Mouse (Mus musculus): ENCODE data around the gene Trpc7. TPM values are rescaled to one million over a fixed set of nuclear protein-coding genes. Genes with fewer than 3 reads are reported as not detected.

The Trpc7 gene
- polyA plus RNA-seq, 1 experiment from 2014 or later: 2.9 TPM

GRCm38 (mm10) chr13:56739556-56739955 lies 156.2 kb downstream of the Trpc7 start:
- no peak overlapping the region for H3K27ac ChIP-seq
- H3K4me1 ChIP-seq (replicated peaks): no peaks in the 10 kb centered on the region
- H3K9ac ChIP-seq: no peak overlapping the region
- H3K9me3 ChIP-seq: no peaks in the 10 kb centered on the region
- WGBS: 96% methylated on average over 5 of the region's 5 CpGs
- H3K36me3 ChIP-seq: peaks cover 47% of the 10 kb centered on the region
- no peak overlapping the region for H3K4me3 ChIP-seq
- no peak overlapping the region for H3K4me2 ChIP-seq
- ATAC-seq (ENCODE audit: low FRiP score): no peak
- no peaks in the 10 kb centered on the region for H3K27me3 ChIP-seq

GRCm38 (mm10) chr13:56735212-56735875 lies 160.4 kb downstream of the Trpc7 start:
- Histone ChIP-seq H3K9me3 (no peaks in the 10 kb centered on the region), H3K4me3 (no peak overlapping the region), H3K4me2 (no peak overlapping the region), H3K36me3 (peaks cover 79% of the 10 kb centered on the region), H3K9ac (no peak overlapping the region), H3K4me1 (replicated peaks) (no peaks in the 10 kb centered on the region), H3K27ac (no peak overlapping the region), H3K27me3 (no peaks in the 10 kb centered on the region)
- WGBS: 63% methylated on average over 6 of the region's 6 CpGs
- no peak for ATAC-seq (ENCODE audit: low FRiP score)

GRCm38 (mm10) chr13:56734617-56735016 lies 161.2 kb downstream of the Trpc7 start:
- H3K4me3 ChIP-seq: no peak overlapping the region
- no peak overlapping the region for H3K27ac ChIP-seq
- no peaks in the 10 kb centered on the region for H3K4me1 ChIP-seq (replicated peaks)
- no peak overlapping the region for H3K4me2 ChIP-seq
- H3K36me3 ChIP-seq: peaks cover 79% of the 10 kb centered on the region
- H3K9me3 ChIP-seq: no peaks in the 10 kb centered on the region
- WGBS: 93% methylated on average over 4 of the region's 4 CpGs
- ATAC-seq (ENCODE audit: low FRiP score): no peak
- no peak overlapping the region for H3K9ac ChIP-seq
- no peaks in the 10 kb centered on the region for H3K27me3 ChIP-seq

GRCm38 (mm10) chr13:56729046-56729445 lies 166.7 kb downstream of the Trpc7 start:
- Histone ChIP-seq H3K36me3 (peaks cover 91% of the 10 kb centered on the region), H3K9me3 (no peaks in the 10 kb centered on the region), H3K4me2 (no peak overlapping the region), H3K27ac (no peak overlapping the region), H3K4me1 (replicated peaks) (0 out of 2 replicates have a peak, but pooled peaks cover 9% of the 10 kb centered on the region), H3K27me3 (no peaks in the 10 kb centered on the region), H3K4me3 (no peak overlapping the region), H3K9ac (no peak overlapping the region)
- 97% methylated on average over 7 of the region's 7 CpGs for WGBS
- no peak for ATAC-seq (ENCODE audit: low FRiP score)

- Histone ChIP-seq H3K9ac (no peak overlapping the region), H3K9me3 (no peaks in the 10 kb centered on the region), H3K27me3 (no peaks in the 10 kb centered on the region), H3K36me3 (peaks cover 77% of the 10 kb centered on the region), H3K4me3 (no peak overlapping the region), H3K4me2 (no peak overlapping the region), H3K4me1 (replicated peaks) (0 out of 2 replicates have a peak, but pooled peaks cover 9% of the 10 kb centered on the region), H3K27ac (no peak overlapping the region)
- ATAC-seq (ENCODE audit: low FRiP score): no peak
- WGBS: 88% methylated on average over 4 of the region's 4 CpGs
Measured at GRCm38 (mm10) chr13:56726551-56726950, 169.2 kb downstream of the Trpc7 start.

Other genes with a start within 250 kb of the Trpc7 start
- gene Smad5, start 193.0 kb downstream of the Trpc7 start, polyA plus RNA-seq (2015; fragmentation: Nextera tagmentation; extraction: Ambion mirVana): 23.5 and 24.1 TPM in 2 replicates
- gene Gm45623, start 142.2 kb downstream of the Trpc7 start, polyA plus RNA-seq (2015; fragmentation: Nextera tagmentation; extraction: Ambion mirVana): 1.5 and 1.7 TPM in 2 replicates

Measured in hindbrain, embryonic 13.5 days (tissue).